Mouse (Mus musculus) midbrain, postnatal 0 days (tissue): Measurements from ENCODE around the gene Top2b. TPM values are rescaled to one million over a fixed set of nuclear protein-coding genes. Genes with fewer than 3 reads are reported as not detected.
A peak's percentile ranks its signal among the peaks of the same experiment; 100 is the strongest.

Experiments
- ATAC-seq: fragments of 200-750 bp; cut with Nextera tagmentation; 2 replicates; pipeline ENCODE4 v1.8.0; 2017; ENCODE audit warnings: moderate number of reproducible peaks, mild to moderate bottlenecking, moderate TSS enrichment, moderate library complexity; ENCODE audit not compliant: low FRiP score
- DNase-seq: peaks from one replicate; pipeline ENCODE4 v3.0.0-alpha.2; 2015; ENCODE audit warnings: low spot score
- H3K27ac ChIP-seq: fragments of 300-500 bp; sonication (generic); 2 replicates; pipeline ENCODE4 v1.5.1; 2014; ENCODE audit warnings: low read depth, mild to moderate bottlenecking, low read length, mixed read lengths
- H3K27me3 ChIP-seq: fragments of 300-500 bp; sonication (generic); 2 replicates; pipeline ENCODE4 v1.6.1; 2014; ENCODE audit warnings: low read length, control low read depth, mixed read lengths; ENCODE audit not compliant: insufficient read depth
- H3K36me3 ChIP-seq: fragments of 300-500 bp; sonication (generic); 2 replicates; pipeline ENCODE4 v1.6.1; 2014; ENCODE audit warnings: low read length, control low read depth, mixed read lengths; ENCODE audit not compliant: insufficient read depth
- H3K4me1 ChIP-seq: fragments of 300-500 bp; sonication (generic); 2 replicates; pipeline ENCODE4 v1.6.1; 2014; ENCODE audit warnings: mild to moderate bottlenecking, control low read depth, antibody characterized with exemption, low read length, mixed read lengths; ENCODE audit not compliant: insufficient read depth
- H3K4me2 ChIP-seq: fragments of 300-500 bp; sonication (generic); 2 replicates; pipeline ENCODE4 v1.6.1; 2014; ENCODE audit warnings: low read depth, mild to moderate bottlenecking, low read length, mixed read lengths; ENCODE audit not compliant: poor library complexity, severe bottlenecking
- H3K4me3 ChIP-seq: fragments of 300-500 bp; sonication (generic); 2 replicates; pipeline ENCODE4 v1.5.1; 2014; ENCODE audit warnings: low read depth, mild to moderate bottlenecking, low read length, moderate library complexity
- H3K9ac ChIP-seq: fragments of 300-500 bp; sonication (generic); replicated peaks from 2 replicates; pipeline ENCODE4 v1.6.1; 2014; ENCODE audit warnings: mild to moderate bottlenecking, low read length, moderate library complexity, mixed read lengths; ENCODE audit not compliant: poor library complexity, severe bottlenecking
- H3K9me3 ChIP-seq: fragments of 300-500 bp; sonication (generic); 2 replicates; pipeline ENCODE4 v1.6.1; 2016; ENCODE audit warnings: low read length, control low read depth
- CTCF ChIP-seq: IDR thresholded peaks from 2 replicates; pipeline ENCODE4 v1.5.1; 2016; ENCODE audit warnings: antibody characterized with exemption, mild to moderate bottlenecking
- WGBS: fragments of 180-500 bp; shearing (Covaris S2); extraction: QIAGEN DNeasy Blood & Tissue Kit; methylation state at CpG from one replicate; pipeline ENCODE4 v1.1.7; 2014; 5-methylcytosine and 5-hydroxymethylcytosine counted together
- polyA plus RNA-seq: library from polyadenylated mRNA; unstranded; fragments of >200 nt; fragmentation: Nextera tagmentation; extraction: Ambion mirVana; gene quantifications from 2 replicates; pipeline ENCODE4 v1.2.1, GENCODE M21; 2015
- total RNA-seq: library from RNA; depleted of rRNA; stranded (reverse); fragments of >200 nt; gene quantifications from 2 replicates; pipeline ENCODE4 v1.2.3, GENCODE M21; 2014

Top2b gene
- total and polyA plus RNA-seq, 2 experiments from 2014 or later = 55.8 to 214 TPM

DNA sequence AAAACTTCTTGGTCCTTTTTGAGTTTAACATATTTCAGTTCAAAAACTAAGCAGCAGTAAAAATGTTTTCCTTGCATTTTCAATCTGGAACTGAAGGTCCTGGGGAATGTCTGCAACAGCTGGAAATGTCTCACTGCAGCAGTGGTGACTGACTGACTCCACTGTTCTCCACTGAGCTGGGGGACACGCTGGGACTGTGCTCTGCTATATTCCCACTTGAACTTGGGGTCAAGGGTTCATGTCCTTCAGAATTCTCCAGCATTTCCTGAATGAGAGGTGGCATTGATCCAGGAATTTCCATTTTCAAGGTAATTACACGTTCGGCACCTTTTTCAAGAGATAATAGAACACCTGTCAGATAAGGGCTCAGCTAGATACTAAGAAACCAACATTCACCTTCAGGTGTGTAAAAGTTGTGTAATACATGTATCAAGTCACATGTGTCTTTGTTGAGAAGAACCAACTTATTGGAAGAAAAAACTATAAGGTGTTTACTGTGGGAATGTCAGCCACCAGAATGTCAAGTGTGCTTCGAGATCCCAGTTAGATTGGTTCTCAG, 67.0 kb downstream of the Top2b start:
- no peak overlapping the region for H3K4me2 ChIP-seq
- no peaks in the 10 kb centered on the region for H3K4me1 ChIP-seq
- H3K36me3 ChIP-seq = peaks cover 10% of the 10 kb centered on the region
- no peak for ATAC-seq
- no peak overlapping the region for H3K9ac ChIP-seq
- no peak overlapping the region for H3K27ac ChIP-seq
- H3K27me3 ChIP-seq = no peaks in the 10 kb centered on the region
- WGBS = 78% methylated on average over 4 of the region's 4 CpGs
- no peaks in the 10 kb centered on the region for H3K9me3 ChIP-seq
- H3K4me3 ChIP-seq = no peak overlapping the region
- no peak for TF ChIP-seq CTCF
- no peak for DNase-seq

DNA sequence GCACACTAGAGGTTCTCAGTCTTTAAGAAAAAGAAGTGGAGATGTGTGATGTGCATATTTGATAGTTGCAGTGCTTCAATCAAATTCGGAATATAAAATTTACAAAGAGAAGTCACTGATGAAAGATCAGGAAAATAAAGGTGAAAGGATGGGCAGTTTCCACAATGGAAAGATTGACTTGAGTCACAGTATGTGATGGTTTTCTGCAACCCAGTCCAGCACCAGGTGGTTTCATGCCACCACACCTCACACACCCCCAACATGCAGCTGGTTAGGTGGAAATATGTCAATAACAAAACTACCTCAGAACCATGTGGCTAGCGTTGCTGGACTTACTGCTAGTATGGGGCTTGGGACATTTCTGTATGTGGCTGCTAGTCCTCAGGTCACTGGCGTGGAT, 67.6 kb downstream of the Top2b start:
- H3K27ac ChIP-seq = no peak overlapping the region
- H3K9ac ChIP-seq = no peak overlapping the region
- DNase-seq (no peak), ATAC-seq (0 out of 2 replicates have a peak, but pooled peaks have one; percentile 14)
- no peak overlapping the region for H3K4me3 ChIP-seq
- H3K27me3 ChIP-seq = no peaks in the 10 kb centered on the region
- no peaks in the 10 kb centered on the region for H3K4me1 ChIP-seq
- H3K9me3 ChIP-seq = no peaks in the 10 kb centered on the region
- TF ChIP-seq CTCF = no peak
- H3K36me3 ChIP-seq = peaks cover 10% of the 10 kb centered on the region
- WGBS = 85% methylated on average over 3 of the region's 3 CpGs
- H3K4me2 ChIP-seq = no peak overlapping the region

- Histone ChIP-seq H3K9ac (no peak overlapping the region), H3K36me3 (peaks cover 10% of the 10 kb centered on the region), H3K4me1 (no peaks in the 10 kb centered on the region), H3K4me2 (no peak overlapping the region), H3K27me3 (no peaks in the 10 kb centered on the region), H3K4me3 (no peak overlapping the region), H3K27ac (no peak overlapping the region), H3K9me3 (no peaks in the 10 kb centered on the region)
- 66% methylated on average over 2 of the region's 2 CpGs for WGBS
- no peak for TF ChIP-seq CTCF
- ATAC-seq = peak; percentile 14; the same call in 1 of the 2 replicates
- DNase-seq = peak; percentile 26
Measured at GRCm38 (mm10) chr14:16433206-16433605, 68.2 kb downstream of the Top2b start.

DNA sequence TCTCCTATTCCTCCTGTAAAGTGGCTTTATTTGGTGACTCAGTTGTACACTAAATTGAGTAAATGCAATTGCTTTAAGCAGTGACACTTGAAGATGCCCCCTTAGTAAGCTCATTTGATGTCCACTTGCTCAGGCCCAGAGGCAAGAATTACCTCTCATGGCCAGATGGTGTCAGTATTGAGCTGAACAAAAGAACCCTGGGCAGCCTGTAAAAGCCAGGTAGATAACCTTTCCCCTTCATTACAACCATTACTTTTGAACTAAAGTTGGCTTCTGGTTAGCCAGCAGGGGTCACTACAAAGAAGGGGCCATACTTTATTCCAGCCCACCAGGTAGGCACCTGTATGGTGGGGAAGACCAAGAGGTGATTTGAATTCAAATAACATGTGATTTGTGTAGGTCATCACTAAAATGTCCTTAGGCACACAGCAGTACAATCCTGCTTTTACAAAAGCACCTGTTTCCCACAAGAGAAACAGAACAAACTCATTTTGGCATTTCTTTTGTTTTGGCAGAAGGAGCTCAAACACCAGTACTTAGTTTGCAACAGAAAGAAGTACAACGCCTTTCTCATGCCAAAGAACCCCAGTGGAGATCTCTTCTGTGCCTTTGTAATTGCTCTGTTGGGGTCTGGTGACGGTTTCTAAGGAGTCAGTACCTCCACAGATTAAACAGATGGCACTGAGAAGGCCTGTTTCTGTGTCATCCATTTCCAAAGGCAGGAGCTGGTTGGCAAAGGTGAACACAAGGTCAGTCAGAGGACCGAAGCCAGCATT, 69.6 kb downstream of the Top2b start:
- Histone ChIP-seq H3K36me3 (peaks cover 7% of the 10 kb centered on the region), H3K27ac (no peak overlapping the region), H3K4me3 (no peak overlapping the region), H3K4me2 (no peak overlapping the region), H3K9me3 (no peaks in the 10 kb centered on the region), H3K27me3 (no peaks in the 10 kb centered on the region), H3K4me1 (no peaks in the 10 kb centered on the region), H3K9ac (no peak overlapping the region)
- DNase-seq (peak; percentile 68), ATAC-seq (peak; percentile 57)
- peak; percentile 89 for TF ChIP-seq CTCF
- WGBS = 50% methylated on average over 3 of the region's 3 CpGs

- H3K4me3 ChIP-seq = no peak overlapping the region
- ATAC-seq (no peak), DNase-seq (no peak)
- H3K9me3 ChIP-seq = no peaks in the 10 kb centered on the region
- H3K9ac ChIP-seq = no peak overlapping the region
- no peak overlapping the region for H3K27ac ChIP-seq
- TF ChIP-seq CTCF = no peak
- no peaks in the 10 kb centered on the region for H3K4me1 ChIP-seq
- no peak overlapping the region for H3K4me2 ChIP-seq
- 96% methylated on average over 4 of the region's 4 CpGs for WGBS
- H3K27me3 ChIP-seq = no peaks in the 10 kb centered on the region
- no peaks in the 10 kb centered on the region; the same call in 1 of the 2 replicates for H3K36me3 ChIP-seq
Measured at GRCm38 (mm10) chr14:16437386-16437785, 72.4 kb downstream of the Top2b start.
